Mouse (Mus musculus): ENCODE measurements around the gene Fat4.

DNA sequence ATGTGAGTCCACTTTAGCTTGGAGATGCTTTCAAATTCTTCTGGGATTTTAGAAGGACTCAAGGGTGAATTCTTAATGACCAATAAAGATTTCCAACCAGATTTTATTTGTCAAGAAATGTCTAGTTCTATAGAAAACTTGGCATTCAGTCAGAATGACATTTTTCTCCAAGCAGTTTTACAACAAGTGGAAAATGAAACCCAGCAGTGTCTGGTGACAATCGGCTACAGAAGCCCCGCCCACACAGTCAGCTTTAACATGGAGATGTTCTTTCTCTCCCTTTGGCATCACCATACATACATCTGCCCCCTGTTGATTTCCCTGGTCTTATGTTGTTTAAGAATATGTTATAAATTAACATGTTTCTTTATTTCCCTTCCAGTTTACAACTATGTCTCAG lies 34.3 kb downstream of the Fat4 start:
- TF ChIP-seq GATA1 (IDR thresholded peaks at IDR 0.05; ENCODE audit: low read length) (no peak), TAL1 (IDR thresholded peaks at IDR 0.05; ENCODE audit: low read length) (no peak)

All from erythroblast, embryonic 14.5 days (primary cell).